Mouse (Mus musculus) c-Kit-positive CD71-positive TER-119-positive erythroid progenitor cells, embryonic 14.5 days (primary cell): ENCODE data around the gene Gm45753.
"Not testable (repeated sequence)": the region's sequence is repeated elsewhere in the genome, so short reads cannot be mapped to it uniquely, and the experiment has no call there.

Experiments
- DNase-seq: peaks from one replicate; pipeline ENCODE4 v3.0.0-alpha.2; 2013; ENCODE audit warnings: low spot score

Gene Gm45753

GRCm38 (mm10) chr8:45308366-45308765 lies at the start of gene Gm45753:
Gm45753 (minus strand) TSS chr8:45308466.
- DNase-seq, result no peak

- no peak for DNase-seq
These were observed 47.5 kb upstream of the Gm45753 start for GRCm38 (mm10) chr8:45355809-45356208.

GRCm38 (mm10) chr8:45345031-45345430 lies 36.8 kb upstream of the Gm45753 start:
- peak; percentile 49 for DNase-seq

- no peak for DNase-seq
These were observed 36.0 kb upstream of the Gm45753 start for GRCm38 (mm10) chr8:45344298-45344697.

GRCm38 (mm10) chr8:45341630-45342628 lies 33.7 kb upstream of the Gm45753 start:
- DNase-seq, result no peak

GRCm38 (mm10) chr8:45333493-45333892 lies 25.2 kb upstream of the Gm45753 start:
- DNase-seq, result no peak

- no peak for DNase-seq
These were observed 24.6 kb upstream of the Gm45753 start, which contains the start of gene Cyp4v3 for GRCm38 (mm10) chr8:45332685-45333409. Cyp4v3 (minus strand) TSS chr8:45333216.

GRCm38 (mm10) chr8:45330856-45331255 lies 22.6 kb upstream of the Gm45753 start:
- DNase-seq, result no peak

GRCm38 (mm10) chr8:45329206-45329980 lies 21.1 kb upstream of the Gm45753 start:
- DNase-seq, result no peak

- DNase-seq, result not testable (repeated sequence)
These were observed 18.8 kb upstream of the Gm45753 start for GRCm38 (mm10) chr8:45327076-45327475.

GRCm38 (mm10) chr8:45324151-45324550 lies 15.9 kb upstream of the Gm45753 start:
- DNase-seq, result no peak

- DNase-seq, result no peak
These were observed 13.1 kb upstream of the Gm45753 start for GRCm38 (mm10) chr8:45321365-45321764.

GRCm38 (mm10) chr8:45320930-45321329 lies 12.7 kb upstream of the Gm45753 start:
- no peak for DNase-seq

- DNase-seq, result no peak
These were observed 2.7 kb upstream of the Gm45753 start for GRCm38 (mm10) chr8:45310967-45311366.

GRCm38 (mm10) chr8:45305479-45305878 lies 2.8 kb downstream of the Gm45753 start:
- DNase-seq, result no peak

- DNase-seq, result no peak
These were observed 3.9 kb downstream of the Gm45753 start for GRCm38 (mm10) chr8:45304354-45304753.

- DNase-seq, result no peak
These were observed 5.9 kb downstream of the Gm45753 start for GRCm38 (mm10) chr8:45302390-45302789.

GRCm38 (mm10) chr8:45295276-45295675 lies 13.0 kb downstream of the Gm45753 start:
- DNase-seq, result no peak

- DNase-seq, result no peak
These were observed 13.6 kb downstream of the Gm45753 start, which contains the start of gene Klkb1 for GRCm38 (mm10) chr8:45294687-45295086. Klkb1 (minus strand) TSS chr8:45294859.

GRCm38 (mm10) chr8:45291790-45292189 lies 16.5 kb downstream of the Gm45753 start:
- DNase-seq, result no peak

GRCm38 (mm10) chr8:45281630-45282029 lies 26.6 kb downstream of the Gm45753 start:
- no peak for DNase-seq

GRCm38 (mm10) chr8:45277453-45277852 lies 30.8 kb downstream of the Gm45753 start:
- no peak for DNase-seq
